Mouse (Mus musculus) activated CD4-positive, CD25-positive, alpha-beta regulatory T cell (primary cell): ENCODE results near the gene Cfap52. TPM values are rescaled to one million over a fixed set of nuclear protein-coding genes. Genes with fewer than 3 reads are reported as not detected.

Experiments
- polyA plus RNA-seq, 2 experiments: library from polyadenylated mRNA; unstranded; fragments of 100-300 nt; shearing (Covaris generic); gene quantifications; one replicate each; pipeline ENCODE4 v1.2.1; 2017

Cfap52 gene
- under 1 TPM; 0.23 to 0.29 TPM for polyA plus RNA-seq

GRCm38 (mm10) chr11:67965242-67965883 is at the start of gene Cfap52:
Gene Cfap52 (minus strand): TSS chr11:67965651.

GRCm38 (mm10) chr11:67965905-67966878 is 741 bp upstream of the Cfap52 start, which contains the start of gene Stx8:
Gene Stx8 (plus strand): TSS chr11:67966193.

GRCm38 (mm10) chr11:67921827-67922754 is 43.4 kb downstream of the Cfap52 start, which contains the start of gene Usp43:
Gene Usp43 (minus strand): TSS chr11:67922153.

Other genes with a start within 250 kb of the Cfap52 start
- gene Glp2r, start 194.5 kb downstream of the Cfap52 start, polyA plus RNA-seq, result not detected
- not detected for gene Gsg1l2, start 191.0 kb downstream of the Cfap52 start, polyA plus RNA-seq
- gene Dhrs7c, start 167.5 kb downstream of the Cfap52 start, polyA plus RNA-seq, result not detected
- gene Usp43, start 43.5 kb downstream of the Cfap52 start, polyA plus RNA-seq, result under 1 TPM in 1 of 2 experiments, not detected in 1; 0.32 TPM
- 10 to 100 TPM; 90.4 to 96.7 TPM for gene Stx8, start 542 bp upstream of the Cfap52 start, polyA plus RNA-seq